ENCODE assay signal across 11 mouse cellular contexts in genomic region chr15:74004008-74004680, GRCm38 (mm10).
A peak's percentile ranks its signal among the peaks of the same experiment; 100 is the strongest.
DNase-seq lines count a peak whose midpoint lies in the region; ATAC-seq and TF ChIP-seq lines count a peak whose summit lies in the region.
"Had no signal": no experiment of that assay in that cellular context is flagged by ENCODE, and none has a peak within 500 bp of the region (broad histone marks: within the 10 kb centered on the region; RNA-seq: fewer than 3 reads in every experiment).

No protein-coding gene starts in this region.

- DNase-seq in adrenal gland, adult (ENCODE audit: inconsistent age in 2 of 2, low spot score in 1 of 2): peak; percentile 20 to 67
- no peak for DNase-seq in adrenal gland, postnatal 4 days (ENCODE audit: low spot score in 2 of 2)
- peak; percentile 26 for DNase-seq in lung, postnatal 10 days
- no peak for DNase-seq in lung, postnatal 4 days
- DNase-seq in cerebellum, adult 2 months: peak; percentile 51 to 79
- DNase-seq in limb, embryonic 11.5 days (ENCODE audit: low spot score): peak; percentile 80
- DNase-seq in gastrocnemius, adult 2 months: no peak
- no peak for DNase-seq in natural killer cell, adult 2 months (ENCODE audit: low spot score in 2 of 2)
- DNase-seq: thymus, postnatal 14 days had no signal

- TF ChIP-seq POLR2A in cerebellum, adult 2 months (IDR thresholded peaks at IDR 0.05; ENCODE audit: borderline replicate concordance, insufficient read depth, low read length): no peak

- peaks cover 2% of the 10 kb centered on the region; the same call in 1 of the 2 replicates for H3K27me3 ChIP-seq in cerebellum, adult 2 months (ENCODE audit: control insufficient read depth, insufficient read depth, low read length)
- H3K27me3 ChIP-seq in limb, embryonic 11.5 days (ENCODE audit: control insufficient read depth, insufficient read depth, low read length): no peaks in the 10 kb centered on the region
- H3K27me3 ChIP-seq: megakaryocyte, embryonic 14.5 days had no signal

- TF ChIP-seq CTCF in cerebellum, adult 2 months (IDR thresholded peaks at IDR 0.05; ENCODE audit: borderline replicate concordance, insufficient read depth, low read depth, low read length): no peak
- TF ChIP-seq CTCF in gastrocnemius, adult 2 months (IDR thresholded peaks at IDR 0.05): no peak

- no peak overlapping the region for H3K4me3 ChIP-seq in cerebellum, adult 2 months (replicated peaks; ENCODE audit: insufficient read depth, low read depth, low read length)
- no peak overlapping the region for H3K4me3 ChIP-seq in limb, embryonic 11.5 days (ENCODE audit: low read depth, low read length)
- H3K4me3 ChIP-seq in gastrocnemius, adult 2 months: no peak overlapping the region
- H3K4me3 ChIP-seq: megakaryocyte, embryonic 14.5 days had no signal

- WGBS in cerebellum, adult 2 months: 17% methylated on average over 7 of the region's 7 CpGs
- WGBS in limb, embryonic 11.5 days: 68% methylated on average over 7 of the region's 7 CpGs

- H3K27ac ChIP-seq in cerebellum, adult 2 months (ENCODE audit: insufficient read depth, low read length): no peak overlapping the region
- H3K27ac ChIP-seq in limb, embryonic 11.5 days (replicated peaks; ENCODE audit: low read depth, low read length): no peak overlapping the region
- no peak overlapping the region for H3K27ac ChIP-seq in gastrocnemius, adult 2 months

- ATAC-seq in limb, embryonic 11.5 days (ENCODE audit: insufficient number of reproducible peaks, low FRiP score, low TSS enrichment, low read depth): no peak
- ATAC-seq: activated CD4-positive, CD25-positive, alpha-beta regulatory T cell, adult 4 months had no signal

- no peak overlapping the region for H3K4me2 ChIP-seq in limb, embryonic 11.5 days (ENCODE audit: low read depth, severe bottlenecking)

- no peaks in the 10 kb centered on the region for H3K36me3 ChIP-seq in limb, embryonic 11.5 days (ENCODE audit: control insufficient read depth, insufficient read depth, low read length)

- H3K9me3 ChIP-seq in limb, embryonic 11.5 days (ENCODE audit: control insufficient read depth, low read length): no peaks in the 10 kb centered on the region
- H3K9me3 ChIP-seq: megakaryocyte, embryonic 14.5 days had no signal

- no peak overlapping the region for H3K9ac ChIP-seq in limb, embryonic 11.5 days (ENCODE audit: low read length)

- intact Hi-C loops in gastrocnemius, adult 2 months (cut with DNase I): no loop called here

- H3K4me1 ChIP-seq in cerebellum, adult 2 months (ENCODE audit: control insufficient read depth, insufficient read depth, low read length): peaks cover 12% of the 10 kb centered on the region
- H3K4me1 ChIP-seq in limb, embryonic 11.5 days (ENCODE audit: control insufficient read depth, insufficient read depth, low read length): no peaks in the 10 kb centered on the region
- H3K4me1 ChIP-seq: megakaryocyte, embryonic 14.5 days had no signal

Comparison
In these comparisons a context has a peak if more than half of its experiments do, and no peak if none do; other contexts are left out.
1. DNase-seq: peak in adrenal gland, adult (2 of 2), lung, postnatal 10 days (single experiment), cerebellum, adult 2 months (2 of 2) and limb, embryonic 11.5 days (single experiment); none in adrenal gland, postnatal 4 days (0 of 2), lung, postnatal 4 days (0 of 2), gastrocnemius, adult 2 months (single experiment) and natural killer cell, adult 2 months (0 of 2).